Mouse (Mus musculus) lung, postnatal 36 days (tissue): ENCODE data around the gene Plbd1.

Source experiments
- DNase-seq: peaks from one replicate; pipeline ENCODE4 v3.0.0; 2022; ENCODE audit warnings: mixed read lengths

Gene Plbd1

GRCm38 (mm10) chr6:136661706-136662016 lies at the start of gene Plbd1:
Plbd1 (minus strand) TSS chr6:136661928.
- peak; percentile 77 for DNase-seq

GRCm38 (mm10) chr6:136710408-136710807 lies 48.7 kb upstream of the Plbd1 start:
- DNase-seq, result no peak

- DNase-seq, result no peak
Observed at GRCm38 (mm10) chr6:136708597-136708996, 46.9 kb upstream of the Plbd1 start.

- DNase-seq, result no peak
Observed at GRCm38 (mm10) chr6:136701878-136702277, 40.1 kb upstream of the Plbd1 start.

GRCm38 (mm10) chr6:136701185-136701584 lies 39.5 kb upstream of the Plbd1 start:
- no peak for DNase-seq

GRCm38 (mm10) chr6:136691314-136691713 lies 29.6 kb upstream of the Plbd1 start:
- DNase-seq, result no peak

- DNase-seq, result no peak
Observed at GRCm38 (mm10) chr6:136690527-136690926, 28.8 kb upstream of the Plbd1 start.

- peak; percentile 60 for DNase-seq
Observed at GRCm38 (mm10) chr6:136689790-136690413, 28.2 kb upstream of the Plbd1 start.

GRCm38 (mm10) chr6:136685433-136685832 lies 23.7 kb upstream of the Plbd1 start:
- DNase-seq, result no peak

- DNase-seq, result peak; percentile 52
Observed at GRCm38 (mm10) chr6:136683410-136684334, 21.9 kb upstream of the Plbd1 start.

- no peak for DNase-seq
Observed at GRCm38 (mm10) chr6:136679381-136679780, 17.7 kb upstream of the Plbd1 start.

- DNase-seq, result no peak
Observed at GRCm38 (mm10) chr6:136674935-136675334, 13.2 kb upstream of the Plbd1 start.

- peak; percentile 74 for DNase-seq
Observed at GRCm38 (mm10) chr6:136672467-136672866, 10.7 kb upstream of the Plbd1 start.

GRCm38 (mm10) chr6:136669274-136669673 lies 7.5 kb upstream of the Plbd1 start:
- DNase-seq, result no peak

GRCm38 (mm10) chr6:136668266-136668986 lies 6.7 kb upstream of the Plbd1 start:
- no peak for DNase-seq

- DNase-seq, result no peak
Observed at GRCm38 (mm10) chr6:136662063-136662462, 335 bp upstream of the Plbd1 start.

- no peak for DNase-seq
Observed at GRCm38 (mm10) chr6:136660831-136661705, 660 bp downstream of the Plbd1 start.

- DNase-seq, result peak; percentile 47
Observed at GRCm38 (mm10) chr6:136659226-136659625, 2.5 kb downstream of the Plbd1 start.

- no peak for DNase-seq
Observed at GRCm38 (mm10) chr6:136658303-136658702, 3.4 kb downstream of the Plbd1 start.

GRCm38 (mm10) chr6:136655786-136656185 lies 5.9 kb downstream of the Plbd1 start:
- DNase-seq, result no peak

GRCm38 (mm10) chr6:136654470-136654869 lies 7.3 kb downstream of the Plbd1 start:
- DNase-seq, result no peak

GRCm38 (mm10) chr6:136653331-136653730 lies 8.4 kb downstream of the Plbd1 start:
- no peak for DNase-seq

- DNase-seq, result no peak
Observed at GRCm38 (mm10) chr6:136650664-136651063, 11.1 kb downstream of the Plbd1 start.
